Mouse (Mus musculus) kidney, postnatal 36 days (tissue): Measurements from ENCODE around the gene Gm10964.
"Not testable (repeated sequence)": the region's sequence is repeated elsewhere in the genome, so short reads cannot be mapped to it uniquely, and the experiment has no call there.

Experiments
- DNase-seq, 2 experiments: peaks; one replicate each; pipeline ENCODE4 v3.0.0; 2021 to 2022; ENCODE audit warnings: mixed read lengths in 2 of 2

Gm10964 gene

DNA sequence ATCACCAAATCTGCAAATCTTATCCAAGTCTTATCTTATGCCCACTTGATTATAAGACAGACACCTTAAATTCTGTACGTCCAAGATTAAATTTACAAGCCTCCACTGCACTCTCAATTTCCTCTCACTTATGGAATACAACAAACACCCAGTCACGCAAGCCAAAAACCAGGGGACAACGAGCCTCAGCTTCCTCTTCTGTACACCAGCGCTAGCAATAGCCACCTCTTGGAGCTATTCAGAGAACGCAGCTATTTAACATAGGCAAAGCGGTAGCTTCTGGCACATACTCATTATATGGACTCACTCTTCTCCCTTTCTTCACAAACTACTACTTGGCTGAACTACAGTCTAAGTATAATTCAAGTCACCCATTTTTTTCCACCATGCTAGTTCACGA is 40.0 kb downstream of the Gm10964 start:
- DNase-seq = no peak

DNA sequence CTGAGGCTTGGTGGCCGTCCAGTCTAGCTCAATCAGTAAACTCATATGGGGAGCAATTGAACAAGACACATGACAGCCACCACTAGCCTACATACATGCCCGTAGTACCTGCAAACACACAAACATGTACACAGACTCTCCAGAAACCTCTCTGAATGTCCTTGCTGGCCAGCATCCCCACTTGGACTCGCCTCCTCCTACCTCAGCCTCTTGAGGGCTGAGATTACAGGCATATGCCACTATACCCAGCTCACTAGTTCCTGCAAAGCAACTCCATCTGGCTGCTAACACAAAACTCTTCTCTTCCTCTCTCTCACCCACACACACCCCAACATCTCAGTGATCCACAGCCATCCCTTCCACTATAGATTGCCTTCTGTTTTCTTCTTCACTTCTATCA is 41.1 kb downstream of the Gm10964 start:
- no peak for DNase-seq

DNA sequence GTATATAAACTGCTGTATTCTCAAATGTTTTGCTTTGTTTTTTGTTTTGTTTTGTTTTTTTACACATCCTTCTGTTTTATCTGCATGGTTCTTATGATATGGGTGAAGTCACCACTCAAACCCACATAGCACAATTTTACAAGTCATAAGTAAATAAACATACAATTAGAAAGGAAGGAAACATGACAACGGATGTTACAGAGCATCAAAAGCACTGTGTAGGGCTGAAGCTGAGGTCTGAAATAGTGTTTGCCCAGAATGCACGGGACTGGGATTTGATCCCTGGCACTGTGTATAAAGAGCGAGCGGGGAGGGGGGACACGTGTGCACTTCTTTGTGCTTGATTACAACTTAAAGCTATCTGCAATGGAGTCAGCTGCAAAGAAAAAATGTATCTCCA is 41.6 kb downstream of the Gm10964 start:
- DNase-seq = no peak

DNA sequence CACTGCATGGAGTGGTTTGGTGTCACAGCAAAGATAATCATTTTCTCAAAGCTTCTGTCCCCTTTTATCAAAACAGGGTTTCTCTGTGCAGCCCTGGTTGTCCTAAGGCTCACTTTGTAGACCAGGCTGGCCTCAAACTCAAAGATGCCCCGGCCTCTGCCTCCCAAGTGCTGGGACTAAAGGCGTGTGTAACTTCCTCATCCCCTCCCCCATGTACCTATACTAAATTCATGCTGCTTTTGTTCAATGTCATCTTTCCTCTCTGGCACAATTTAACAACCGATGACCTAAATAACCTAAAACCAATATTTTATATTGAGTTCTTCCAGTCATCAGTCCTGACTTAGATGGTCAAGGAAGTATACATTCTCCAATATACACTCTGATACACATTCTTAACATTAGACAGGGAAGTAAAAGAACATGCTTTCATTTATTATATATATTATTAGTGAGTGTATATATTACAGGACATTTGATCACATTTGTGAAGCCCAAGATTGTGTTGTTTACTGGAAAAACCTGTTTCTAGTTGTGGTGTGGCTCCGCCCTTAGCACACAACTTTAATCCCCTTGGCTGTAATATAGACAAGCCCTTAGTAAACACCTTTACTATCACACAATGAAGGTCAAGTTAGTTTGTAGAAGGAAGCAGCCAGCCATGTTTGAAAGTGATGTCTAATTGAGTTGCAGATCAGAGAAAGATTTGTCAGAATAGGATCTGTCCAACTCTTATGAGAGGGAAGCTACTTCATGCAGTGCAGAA is 43.9 kb downstream of the Gm10964 start:
- no peak for DNase-seq

DNA sequence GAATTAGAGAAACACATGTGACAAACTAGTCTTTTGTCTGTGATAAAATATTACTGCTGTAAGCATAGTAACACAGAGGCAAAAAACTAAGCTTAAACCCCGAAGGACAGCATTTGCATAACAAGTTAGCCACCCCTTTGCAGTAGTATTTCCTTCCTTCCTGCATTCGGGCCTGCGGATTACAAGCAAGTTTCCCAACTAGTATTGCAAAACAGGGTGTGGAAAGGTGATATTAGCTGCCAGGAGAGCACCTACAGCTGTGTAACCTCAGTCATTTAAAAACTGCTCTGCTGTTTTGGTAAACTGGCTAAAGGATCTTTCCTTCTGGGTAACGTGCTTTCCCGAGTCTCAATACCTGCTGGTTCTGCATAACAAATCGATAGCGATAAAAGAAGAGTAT is 48.1 kb downstream of the Gm10964 start:
- DNase-seq = no peak

DNA sequence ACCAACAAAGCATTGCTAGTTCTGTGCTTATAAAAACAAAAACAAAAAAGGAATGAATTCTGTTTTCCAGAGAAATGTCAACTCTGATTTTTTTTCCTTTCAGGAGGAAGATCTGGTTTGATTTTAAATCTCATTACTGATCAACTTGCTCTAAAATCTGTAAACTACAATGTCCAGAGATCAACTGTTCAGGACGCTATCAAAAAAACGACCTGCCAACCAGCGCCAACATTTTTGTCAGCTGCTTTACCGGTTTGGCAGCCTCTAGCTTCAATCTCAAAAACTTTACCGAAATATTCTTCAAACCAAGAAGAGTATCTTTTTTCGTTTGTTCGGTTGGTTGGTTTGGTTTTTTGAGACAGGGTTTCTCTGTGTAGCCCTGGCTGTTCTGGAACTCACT is 49.9 kb downstream of the Gm10964 start:
- peak; percentile 31 for DNase-seq

DNA sequence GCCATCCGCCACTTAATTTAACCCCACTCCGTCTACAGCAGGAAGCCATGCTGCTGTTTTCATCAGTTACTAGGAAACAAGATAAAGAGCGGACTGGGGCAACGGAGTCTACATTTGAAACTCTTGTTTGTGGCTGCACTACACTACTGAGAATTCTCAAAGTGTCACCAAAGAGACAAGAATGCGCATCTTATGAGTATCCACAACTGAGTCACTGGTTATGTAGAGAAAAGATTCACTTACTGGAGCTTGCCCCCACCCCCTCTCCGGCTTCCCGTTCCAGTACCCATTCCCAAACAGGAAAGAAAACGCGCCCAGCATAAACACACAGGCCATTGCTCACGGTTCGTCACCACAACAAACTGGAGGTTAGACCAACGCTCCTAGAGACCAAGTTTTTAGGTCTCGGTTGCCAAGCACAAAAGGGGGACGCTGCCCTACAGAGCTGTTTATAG is 50.8 kb downstream of the Gm10964 start:
- DNase-seq = peak; percentile 62 to 65

DNA sequence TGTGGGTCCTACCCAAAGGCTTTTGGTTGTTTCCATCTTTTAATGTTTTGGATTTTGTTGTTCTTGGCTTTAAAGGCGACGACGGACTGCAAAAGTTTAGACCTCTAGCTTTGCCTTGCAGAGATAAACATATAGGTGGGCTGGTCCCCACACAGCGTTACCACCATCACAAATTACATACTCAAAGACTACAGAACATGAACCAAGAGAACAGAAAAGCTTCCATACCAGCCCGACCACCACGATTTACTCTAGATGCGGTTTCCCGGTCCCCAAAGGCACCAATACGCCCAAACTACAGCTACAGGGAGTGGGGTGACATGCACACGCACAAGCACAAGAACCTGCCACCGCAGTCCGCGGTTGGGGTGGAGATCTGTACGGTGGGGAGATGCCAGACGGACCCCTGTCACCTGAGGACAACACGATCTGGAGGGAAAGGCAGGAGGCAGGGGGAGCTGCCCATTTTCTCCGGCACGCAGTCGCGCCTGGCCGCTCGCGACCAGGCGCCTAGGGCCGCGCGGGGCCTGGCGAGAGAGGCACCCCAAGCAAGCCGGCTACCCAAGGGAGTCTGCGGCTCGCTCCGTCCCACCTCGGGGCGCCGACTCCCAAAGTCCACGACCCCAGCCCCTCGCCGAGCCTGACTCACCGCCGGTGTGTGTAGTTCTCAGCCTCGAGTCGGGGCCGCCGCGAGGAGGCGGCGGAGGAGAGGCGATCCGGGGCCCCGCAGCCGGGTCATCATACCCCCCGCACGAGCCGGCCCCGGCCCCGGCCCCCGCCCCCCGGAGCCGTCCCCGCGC is 51.4 kb downstream of the Gm10964 start:
- peak in 1 of 2 experiments; percentile 51 for DNase-seq

DNA sequence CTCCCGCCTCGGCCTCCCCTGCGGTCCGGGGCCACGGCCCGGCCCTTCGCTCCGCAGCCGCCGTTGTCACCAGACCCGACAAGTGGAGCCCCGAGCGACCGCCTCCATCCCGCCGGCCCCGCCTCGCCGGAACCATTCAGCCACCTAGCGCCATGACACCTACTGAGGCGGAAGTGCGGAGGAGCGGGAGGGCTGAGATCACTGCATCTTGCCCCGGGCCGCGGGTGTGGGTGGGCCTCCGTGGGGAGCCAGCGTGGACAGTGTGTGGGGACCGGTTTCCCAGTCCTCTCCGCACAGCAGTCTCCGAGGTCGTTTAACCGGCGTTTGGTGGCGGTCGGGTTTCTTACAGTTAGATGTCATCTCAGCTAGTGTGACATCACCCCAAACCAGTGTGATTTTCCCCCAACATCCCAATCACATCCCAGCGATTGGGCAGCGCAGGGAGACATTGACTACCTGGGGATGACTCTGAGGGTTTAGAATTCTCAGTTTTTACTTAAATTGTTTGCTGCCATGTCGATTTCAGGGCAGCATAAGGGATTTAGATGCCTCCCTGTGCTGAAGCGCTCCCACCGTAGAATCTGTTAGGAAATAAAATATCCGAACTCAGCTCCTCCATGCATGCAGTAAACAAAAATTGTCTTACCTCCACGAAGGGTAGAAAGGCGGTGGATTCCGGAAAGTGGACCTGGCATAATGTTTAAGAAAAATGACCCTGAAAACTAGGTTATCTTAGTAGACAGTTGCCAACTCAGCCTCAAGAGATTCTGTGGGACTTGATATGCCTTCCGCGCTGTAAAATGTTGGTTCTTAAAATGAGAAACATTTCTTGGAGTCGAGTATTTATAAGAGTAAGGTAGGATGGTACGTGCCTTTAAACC is 52.3 kb downstream of the Gm10964 start, which contains the start of gene Hipk1:
Gene Hipk1, minus strand, starts transcription at position 334 of the 881 bp plus-strand sequence.
- peak; percentile 96 for DNase-seq

DNA sequence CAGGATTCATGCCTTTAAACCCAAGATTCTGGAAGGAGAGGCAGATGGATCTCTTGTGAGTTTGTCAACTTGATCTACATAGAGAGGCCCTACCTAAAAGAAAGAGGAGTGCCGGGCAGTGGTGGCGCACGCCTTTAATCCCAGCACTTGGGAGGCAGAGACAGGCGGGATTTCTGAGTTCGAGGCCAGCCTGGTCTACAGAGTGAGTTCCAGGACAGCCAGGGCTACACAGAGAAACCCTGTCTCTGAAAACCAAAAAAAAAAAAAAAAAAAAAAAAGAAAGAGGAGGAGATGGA is 52.9 kb downstream of the Gm10964 start:
- not testable (repeated sequence) for DNase-seq

DNA sequence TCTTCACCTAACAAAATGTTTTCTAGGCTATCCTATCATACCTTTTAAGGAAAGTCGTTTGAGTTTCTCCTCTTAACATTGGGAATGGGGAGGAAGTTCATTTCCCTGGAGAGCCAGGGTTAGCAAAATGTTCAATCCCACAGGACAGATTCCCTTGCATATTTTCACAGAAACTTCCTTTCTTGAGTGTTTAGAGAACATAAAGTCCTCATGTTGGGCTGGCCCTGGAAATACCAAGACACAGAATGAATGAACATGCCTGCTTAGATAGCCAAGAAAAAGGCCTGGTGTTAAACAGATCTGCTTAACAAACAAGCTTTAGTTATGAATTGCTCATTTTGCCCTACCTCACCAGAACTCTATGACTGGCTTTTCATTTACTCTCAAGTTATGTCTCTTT is 53.4 kb downstream of the Gm10964 start:
- DNase-seq = peak in 1 of 2 experiments; percentile 53
